Mouse (Mus musculus): ENCODE results near the gene Tmem132e.

The Tmem132e gene

DNA sequence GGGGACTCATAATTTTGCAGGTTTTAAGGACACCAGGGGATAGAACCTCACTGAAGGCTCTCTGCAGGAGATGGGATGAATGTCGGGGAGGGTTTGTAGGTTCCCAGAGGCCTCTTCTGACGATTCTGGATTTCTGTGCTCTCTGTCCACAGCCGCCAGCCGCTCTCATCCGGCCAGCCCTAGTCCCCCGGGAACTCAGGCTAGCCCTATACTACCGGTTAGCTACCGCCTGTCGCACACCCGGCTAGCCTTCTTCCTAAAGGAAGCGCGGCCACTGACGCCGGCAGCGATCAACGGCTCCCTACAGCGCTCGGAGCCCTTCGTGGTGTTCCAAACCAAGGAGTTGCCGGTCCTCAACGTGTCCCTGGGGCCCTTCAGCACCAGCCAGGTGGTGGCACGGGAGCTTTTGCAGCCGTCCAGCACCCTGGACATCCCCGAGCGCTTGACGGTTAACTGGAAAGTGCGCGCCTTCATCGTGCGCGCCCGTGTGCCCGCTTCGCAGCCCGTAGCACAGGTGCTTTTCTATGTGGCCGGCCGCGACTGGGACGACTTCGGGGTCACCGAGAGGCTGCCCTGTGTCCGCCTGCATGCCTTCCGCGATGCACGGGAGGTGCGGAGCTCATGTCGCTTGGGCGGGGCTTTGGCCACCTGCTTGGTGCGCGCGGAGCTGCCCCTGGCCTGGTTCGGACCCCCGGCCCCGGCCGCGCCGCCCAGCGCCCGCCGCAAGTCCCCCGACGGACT is 45.6 kb downstream of the Tmem132e start:
- DNase-seq (ENCODE audit: low spot score in 2 of 2) = no peak

DNA sequence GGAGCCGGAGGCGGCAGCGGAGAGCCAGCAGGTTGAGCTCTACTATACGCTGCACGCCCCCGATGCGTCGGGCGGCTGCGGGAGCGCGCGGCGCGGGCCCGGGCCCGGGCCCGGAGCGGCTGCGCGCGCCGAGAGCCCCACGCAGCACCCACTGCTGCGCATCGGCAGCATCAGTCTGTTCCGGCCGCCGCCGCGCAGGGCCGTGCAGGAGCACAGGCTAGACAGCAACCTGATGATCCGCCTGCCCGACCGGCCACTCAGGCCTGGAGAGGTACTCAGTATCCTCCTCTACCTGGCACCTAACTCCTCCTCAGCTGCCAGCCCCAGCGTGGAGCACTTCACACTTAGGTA is 46.1 kb downstream of the Tmem132e start:
- DNase-seq (ENCODE audit: low spot score in 2 of 2) = no peak

DNA sequence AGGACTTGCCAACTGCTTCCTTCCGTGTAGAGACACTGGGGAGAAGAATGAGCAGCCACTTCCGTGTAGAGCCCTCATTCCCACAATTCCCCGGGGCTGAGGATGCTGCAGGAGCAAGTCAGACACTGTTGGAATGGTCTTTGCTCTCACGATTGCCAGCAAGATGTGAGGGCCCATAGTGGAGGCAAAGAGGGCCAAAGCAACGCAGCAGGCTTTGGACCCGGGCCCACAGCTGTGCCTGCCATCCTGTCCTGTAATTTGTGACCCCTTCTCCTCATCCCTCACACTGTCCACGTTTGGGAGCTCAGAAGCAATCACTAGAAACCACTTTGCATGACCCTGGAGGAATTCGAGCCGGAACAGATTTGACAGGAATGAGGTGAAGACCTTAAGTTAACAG is 59.8 kb downstream of the Tmem132e start:
- no peak for DNase-seq (ENCODE audit: low spot score in 2 of 2)

DNA sequence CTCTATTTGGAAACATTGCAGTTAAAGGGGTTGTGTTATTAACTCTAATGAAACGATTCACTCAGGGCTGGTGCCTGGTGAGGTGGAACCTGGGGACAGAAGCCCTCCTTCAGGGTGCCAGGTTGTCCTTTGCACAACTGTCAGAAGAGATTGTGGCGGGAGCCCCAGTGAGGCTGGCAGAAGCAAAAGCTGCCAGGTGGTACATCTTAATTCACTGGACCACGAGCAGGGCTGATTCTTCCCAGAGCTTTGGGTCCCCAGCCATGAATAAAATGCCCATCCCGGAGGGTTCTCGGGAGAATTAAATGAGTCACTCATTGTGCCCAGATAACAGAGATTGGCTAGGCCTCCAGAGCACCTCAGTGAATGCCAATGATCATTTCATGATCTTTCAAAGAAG is 63.8 kb downstream of the Tmem132e start:
- DNase-seq (ENCODE audit: low spot score in 2 of 2) = no peak

DNA sequence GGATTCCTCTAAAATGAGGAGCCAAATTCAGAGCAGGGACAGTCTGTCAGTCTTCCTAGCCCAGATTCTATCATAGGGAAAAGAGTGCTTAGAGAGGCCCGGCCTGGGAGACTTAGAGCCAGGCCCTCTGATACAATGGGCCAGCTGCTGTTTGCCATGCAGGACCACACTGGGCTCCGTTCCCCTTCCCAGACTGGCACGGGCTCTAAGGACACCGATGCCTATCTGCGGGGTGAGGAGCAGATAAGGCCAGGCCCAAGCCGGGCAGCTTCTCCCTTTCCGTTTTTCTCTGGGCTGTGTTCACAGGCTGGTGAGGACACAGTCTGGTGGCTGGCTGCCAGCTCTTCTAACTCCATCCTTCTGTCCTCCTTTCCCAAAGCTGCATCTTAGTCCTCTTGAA is 64.5 kb downstream of the Tmem132e start:
- no peak for DNase-seq (ENCODE audit: low spot score in 2 of 2)

DNA sequence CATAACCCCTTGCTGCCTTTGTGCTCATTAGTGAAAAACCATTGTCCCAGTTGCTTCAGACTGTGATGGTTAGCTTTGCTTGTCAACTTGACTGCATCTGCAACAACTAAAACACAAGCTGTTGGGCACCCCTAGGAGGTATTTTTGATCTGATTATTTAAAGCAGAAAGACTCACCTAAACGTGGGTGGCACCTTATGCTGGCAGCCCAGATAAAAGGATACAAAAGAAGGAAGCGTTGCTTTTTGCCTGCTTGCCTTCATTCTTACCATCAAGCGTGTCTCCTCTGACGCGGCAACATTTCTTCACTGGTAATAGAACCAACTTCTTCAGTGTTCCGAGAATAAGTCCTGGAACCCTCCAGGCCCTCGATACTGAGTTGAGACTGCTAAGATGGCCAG is 72.6 kb downstream of the Tmem132e start:
- DNase-seq (ENCODE audit: low spot score in 2 of 2) = no peak

DNA sequence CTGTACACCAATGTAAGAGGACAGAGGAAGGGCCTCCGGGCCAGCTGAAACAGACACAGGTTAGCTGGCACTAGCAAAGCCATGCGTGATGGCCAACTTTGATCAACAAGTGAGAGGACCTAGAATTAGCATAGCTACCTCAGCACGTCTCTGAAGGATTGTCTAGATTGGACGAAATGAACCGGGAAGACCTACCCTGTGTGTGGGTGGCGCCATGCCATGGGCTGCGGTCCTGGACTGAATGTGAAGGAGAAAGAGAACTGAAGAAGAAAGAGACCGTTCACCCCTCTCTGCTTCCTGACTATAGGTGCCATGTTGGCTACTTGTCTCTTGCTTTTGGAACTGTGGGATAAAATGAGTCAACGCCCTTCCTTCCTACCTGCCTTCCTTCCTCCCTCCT is 76.8 kb downstream of the Tmem132e start:
- no peak for DNase-seq (ENCODE audit: low spot score in 2 of 2)

DNA sequence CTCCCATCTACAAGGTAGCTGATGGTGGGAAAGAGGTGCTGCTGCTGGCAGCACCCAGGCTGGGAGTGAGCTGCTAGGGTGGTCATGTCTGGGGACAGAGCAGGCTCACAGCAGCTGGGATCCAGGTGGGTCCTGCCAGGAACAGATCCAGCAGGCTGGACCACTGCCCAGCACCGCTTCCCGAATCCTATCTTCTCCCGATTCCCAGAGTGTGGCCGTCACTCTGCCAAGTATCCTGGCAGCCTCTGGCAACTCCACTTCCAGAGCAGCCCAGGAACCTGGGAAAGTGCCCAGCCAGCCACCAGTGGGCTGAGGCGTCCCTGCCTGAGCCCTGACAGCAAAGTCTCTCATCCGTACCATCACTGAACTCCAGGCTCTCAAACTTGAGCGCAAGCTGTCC is 78.5 kb downstream of the Tmem132e start:
- no peak for DNase-seq (ENCODE audit: low spot score in 2 of 2)

DNA sequence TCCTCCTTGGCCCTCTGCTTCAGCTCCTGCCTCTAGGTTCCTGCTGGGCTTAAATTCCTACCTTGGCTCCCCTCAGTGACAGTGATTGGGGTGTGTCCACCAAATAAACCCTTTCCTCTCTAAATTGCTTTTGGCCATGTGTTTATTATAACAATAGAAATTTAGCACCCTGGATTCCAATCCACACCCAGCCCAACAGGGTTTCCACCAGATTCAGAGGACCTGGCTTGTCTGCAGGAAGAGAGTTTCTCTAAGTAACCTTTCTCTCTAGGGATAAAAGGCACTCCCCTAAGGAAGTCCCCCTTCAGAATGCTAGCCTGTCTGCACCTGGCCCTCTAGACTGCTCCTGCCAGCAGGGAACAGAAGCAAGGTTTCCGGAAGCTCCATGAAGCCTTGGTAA is 82.4 kb downstream of the Tmem132e start:
- no peak for DNase-seq (ENCODE audit: low spot score in 2 of 2)

DNA sequence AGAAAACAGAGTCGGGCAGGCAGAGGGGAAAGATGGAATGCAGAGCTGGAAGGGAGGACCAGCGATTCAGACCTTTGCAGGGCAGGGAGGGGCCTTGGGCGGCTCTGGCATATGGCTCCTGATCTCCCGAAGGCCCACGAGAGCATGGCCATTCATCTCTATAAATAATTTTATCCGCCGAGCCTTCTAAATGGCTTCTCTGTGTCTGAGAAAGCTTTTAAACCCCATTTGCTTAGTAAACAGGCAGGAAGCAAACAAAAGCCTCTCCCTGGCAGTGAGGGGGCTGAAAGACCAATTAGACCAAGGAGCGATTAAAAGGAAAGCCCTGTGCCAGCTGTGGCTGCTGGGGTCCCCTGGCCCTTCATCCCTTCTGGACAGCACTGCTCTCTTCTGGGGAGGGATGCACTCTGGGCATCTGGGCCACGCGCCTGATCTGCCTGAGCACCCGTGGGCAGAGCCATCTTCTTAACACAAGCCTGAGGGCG is 84.5 kb downstream of the Tmem132e start:
- DNase-seq (ENCODE audit: low spot score in 2 of 2) = no peak

DNA sequence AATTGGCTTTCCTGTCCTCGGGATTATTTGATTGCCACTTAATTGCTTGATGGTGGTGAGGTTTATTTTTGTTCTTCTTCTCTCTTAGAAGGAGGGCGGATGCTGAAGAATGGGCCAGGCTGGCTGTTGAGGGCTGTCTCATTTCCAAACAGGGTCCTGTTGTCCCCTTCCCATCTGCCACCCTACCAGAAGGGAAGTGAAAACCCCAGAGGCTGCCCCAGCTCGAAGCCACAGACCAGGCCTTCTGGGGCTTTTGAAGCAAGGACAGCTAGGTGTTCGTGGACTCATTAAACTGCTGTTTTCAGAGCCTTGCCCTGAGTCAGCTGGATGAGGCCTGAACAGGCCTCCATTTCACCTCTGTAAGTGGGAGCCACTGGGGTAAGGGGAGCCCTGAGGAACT is 87.4 kb downstream of the Tmem132e start:
- DNase-seq (ENCODE audit: low spot score in 2 of 2) = no peak

DNA sequence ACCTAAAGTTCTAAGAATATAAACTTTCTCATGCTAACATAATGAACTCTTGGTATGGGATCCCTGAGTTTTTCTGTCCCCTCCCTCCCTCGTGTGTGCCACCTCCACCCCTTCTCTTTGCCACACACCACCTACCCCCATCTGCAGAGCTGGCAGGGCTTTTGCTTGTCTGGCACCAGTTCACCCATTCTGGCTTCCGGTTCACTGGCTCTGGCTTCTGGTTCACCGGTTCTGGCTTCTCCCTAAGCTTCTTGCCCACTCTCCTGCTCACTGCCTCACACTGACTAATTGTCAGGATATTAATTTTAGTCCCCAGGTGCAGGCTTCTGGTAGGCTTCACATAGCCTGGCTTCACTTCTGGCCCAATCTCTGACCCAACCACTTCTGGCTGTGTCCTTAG is 88.7 kb downstream of the Tmem132e start:
- no peak for DNase-seq (ENCODE audit: low spot score in 2 of 2)

DNA sequence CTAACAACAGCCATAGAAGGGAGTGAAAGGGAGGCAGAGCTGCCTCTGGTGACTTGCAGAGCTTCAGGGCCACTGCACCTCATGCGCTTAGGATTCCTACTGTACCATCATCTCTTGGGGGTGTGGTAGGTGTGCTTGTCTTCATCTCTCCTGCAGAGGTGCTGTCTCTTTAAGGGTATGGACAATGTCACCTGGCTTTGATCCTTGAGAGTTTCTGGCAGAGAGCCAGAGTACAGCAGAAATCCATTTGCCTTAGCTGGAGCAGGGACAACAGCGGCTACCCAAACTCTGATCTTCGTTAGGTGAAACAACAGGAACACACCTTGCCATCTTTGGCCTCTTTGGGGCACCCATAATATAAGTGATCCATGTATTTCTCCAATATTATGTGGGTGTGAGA is 92.2 kb downstream of the Tmem132e start:
- DNase-seq (ENCODE audit: low spot score in 2 of 2) = no peak

DNA sequence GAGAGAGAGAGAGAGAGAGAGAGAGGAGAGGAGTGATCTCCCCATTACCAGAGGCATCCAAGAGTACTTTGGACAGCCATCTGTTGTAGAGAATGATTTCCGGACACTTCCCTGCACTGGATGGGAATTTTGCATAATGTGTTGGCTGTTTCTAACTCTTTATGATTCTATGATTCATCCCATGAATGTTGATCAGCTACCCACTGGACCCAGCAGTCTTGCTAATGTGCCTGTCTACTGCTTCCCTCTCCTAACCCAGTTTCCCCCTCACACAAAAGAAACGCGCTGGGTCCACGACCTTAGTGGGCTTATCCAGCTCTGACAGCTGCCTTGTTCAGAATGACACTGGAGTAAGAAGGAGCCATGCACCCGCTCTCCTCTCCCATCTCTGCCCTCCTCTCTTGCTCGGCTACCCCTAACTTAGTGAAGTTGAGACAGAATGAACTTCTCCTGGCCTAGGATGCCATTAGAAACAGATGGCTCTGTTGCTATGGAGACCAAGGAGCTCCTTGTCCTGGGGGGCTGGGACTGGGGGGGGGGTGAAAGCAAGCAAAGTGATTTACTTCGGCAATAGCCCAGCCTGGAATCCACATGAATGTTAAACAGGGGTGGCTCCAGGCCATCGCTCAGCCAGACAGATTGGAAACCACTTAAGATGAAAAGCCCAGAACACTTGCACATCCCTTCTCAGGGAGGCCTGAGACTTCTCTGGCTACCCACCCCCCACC is 98.8 kb downstream of the Tmem132e start:
- DNase-seq (ENCODE audit: low spot score in 2 of 2) = no peak

DNA sequence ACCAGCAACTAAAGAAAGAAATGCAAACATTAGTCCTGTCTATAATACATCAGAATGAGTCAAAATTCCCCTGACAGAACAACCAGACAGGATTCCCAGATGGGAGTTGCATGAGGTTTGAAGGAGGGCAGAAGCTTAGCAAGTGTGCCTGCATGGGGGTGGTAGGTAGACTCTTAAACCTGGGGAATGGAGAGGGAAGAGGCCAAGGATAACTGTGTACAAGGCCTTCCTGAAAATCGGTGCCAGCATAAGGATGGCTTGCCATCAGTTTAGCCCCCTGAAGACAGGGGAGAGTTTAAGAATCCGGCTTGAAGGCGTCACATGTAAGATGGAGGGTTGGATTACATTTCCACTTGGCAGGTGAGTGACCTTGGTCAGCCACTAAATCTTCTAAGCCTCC is 102.2 kb downstream of the Tmem132e start:
- DNase-seq (ENCODE audit: low spot score in 2 of 2) = no peak

Measured in urinary bladder, postnatal 36 days (tissue).